Mouse (Mus musculus) embryonic facial prominence, embryonic 14.5 days (tissue): Measurements from ENCODE around the gene Evpl. TPM values are rescaled to one million over a fixed set of nuclear protein-coding genes. Genes with fewer than 3 reads are reported as not detected.
"Not testable (repeated sequence)": the region's sequence is repeated elsewhere in the genome, so short reads cannot be mapped to it uniquely, and the experiment has no call there.

Experiments
- ATAC-seq: fragments of 200-750 bp; cut with Nextera tagmentation; 2 replicates; pipeline ENCODE4 v1.8.0; 2017; ENCODE audit warnings: low read depth, moderate number of reproducible peaks, moderate TSS enrichment
- DNase-seq: peaks from one replicate; pipeline ENCODE4 v3.0.0-alpha.2; 2015; ENCODE audit warnings: low spot score
- H3K27ac ChIP-seq: fragments of 300-500 bp; sonication (generic); replicated peaks from 2 replicates; pipeline ENCODE4 v1.5.1; 2014; ENCODE audit warnings: low read depth, mild to moderate bottlenecking, low read length, moderate library complexity
- H3K27me3 ChIP-seq: fragments of 300-500 bp; sonication (generic); replicated peaks from 2 replicates; pipeline ENCODE4 v1.6.1; 2014; ENCODE audit warnings: low read length; ENCODE audit not compliant: control insufficient read depth, insufficient read depth
- H3K36me3 ChIP-seq: fragments of 300-500 bp; sonication (generic); 2 replicates; pipeline ENCODE4 v1.6.1; 2014; ENCODE audit warnings: low read length, mixed read lengths; ENCODE audit not compliant: control insufficient read depth, insufficient read depth
- H3K4me1 ChIP-seq: fragments of 300-500 bp; sonication (generic); 2 replicates; pipeline ENCODE4 v1.6.1; 2014; ENCODE audit warnings: antibody characterized with exemption, low read length; ENCODE audit not compliant: control insufficient read depth, insufficient read depth
- H3K4me2 ChIP-seq: fragments of 300-500 bp; sonication (generic); 2 replicates; pipeline ENCODE4 v1.6.1; 2014; ENCODE audit warnings: low read depth, mild to moderate bottlenecking, low read length, moderate library complexity, mixed read lengths
- H3K4me3 ChIP-seq: fragments of 300-500 bp; sonication (generic); 2 replicates; pipeline ENCODE4 v1.5.1; 2014; ENCODE audit warnings: low read depth, mild to moderate bottlenecking, low read length
- H3K9ac ChIP-seq: fragments of 300-500 bp; sonication (generic); 2 replicates; pipeline ENCODE4 v1.6.1; 2014; ENCODE audit warnings: low read depth, mild to moderate bottlenecking, low read length, moderate library complexity, mixed read lengths
- H3K9me3 ChIP-seq: fragments of 300-500 bp; sonication (generic); 2 replicates; pipeline ENCODE4 v1.6.1; 2016; ENCODE audit warnings: low read length; ENCODE audit not compliant: control insufficient read depth
- WGBS: fragments of 180-500 bp; shearing (Covaris S2); extraction: QIAGEN DNeasy Blood & Tissue Kit; methylation state at CpG from one replicate; pipeline ENCODE4 v1.1.7; 2014; 5-methylcytosine and 5-hydroxymethylcytosine counted together
- polyA plus RNA-seq: library from polyadenylated mRNA; unstranded; fragments of >200 nt; fragmentation: Nextera tagmentation; extraction: Ambion mirVana; gene quantifications from 2 replicates; pipeline ENCODE4 v1.2.1, GENCODE M21; 2014

Gene Evpl
- polyA plus RNA-seq, 1 experiment from 2014 or later, result 10.1 TPM

- H3K27ac ChIP-seq, ATAC-seq: not testable (repeated sequence)
- WGBS, result 93% methylated on average over 1 of the region's 1 CpGs
Measured at GRCm38 (mm10) chr11:116277184-116277583, 39.3 kb upstream of the Evpl start.

GRCm38 (mm10) chr11:116274045-116274666 lies 36.3 kb upstream of the Evpl start, which contains the start of gene Srp68:
Srp68 (minus strand) TSS chr11:116274217.
- Histone ChIP-seq H3K9me3 (no peaks in the 10 kb centered on the region), H3K27me3 (no peaks in the 10 kb centered on the region), H3K36me3 (peaks cover 23% of the 10 kb centered on the region; the same call in 1 of the 2 replicates), H3K4me3 (peak within 1 kb of the TSS; percentile 67), H3K4me1 (peaks cover 19% of the 10 kb centered on the region), H3K4me2 (peak within 1 kb of the TSS; percentile 66), H3K9ac (peak within 1 kb of the TSS; percentile 84), H3K27ac (peak within 1 kb of the TSS; percentile 82)
- WGBS, result 4% methylated on average over 23 of the region's 32 CpGs
- ATAC-seq, result peak; percentile 99
- DNase-seq, result peak; percentile 98

More at GRCm38 (mm10) chr11:116277184-116277583, 39.3 kb upstream of the Evpl start:
- H3K27me3 ChIP-seq, result peaks cover 26% of the 10 kb centered on the region
- H3K36me3 ChIP-seq, H3K4me2 ChIP-seq, DNase-seq, H3K9ac ChIP-seq, H3K4me3 ChIP-seq, H3K9me3 ChIP-seq: not testable (repeated sequence)
- H3K4me1 ChIP-seq, result peaks cover 21% of the 10 kb centered on the region

GRCm38 (mm10) chr11:116273469-116274044 lies 35.7 kb upstream of the Evpl start:
- Histone ChIP-seq H3K9me3 (no peaks in the 10 kb centered on the region), H3K4me1 (peaks cover 19% of the 10 kb centered on the region), H3K4me3 (peak overlapping the region; percentile 67), H3K9ac (peak overlapping the region; percentile 84), H3K36me3 (peaks cover 28% of the 10 kb centered on the region; the same call in 1 of the 2 replicates), H3K27me3 (no peaks in the 10 kb centered on the region), H3K27ac (peak overlapping the region; percentile 82), H3K4me2 (peak overlapping the region; percentile 66)
- ATAC-seq (peak; percentile 41), DNase-seq (no peak)
- WGBS, result under 1% methylated on average over 32 of the region's 39 CpGs

GRCm38 (mm10) chr11:116272589-116273468 lies 35.0 kb upstream of the Evpl start:
- Histone ChIP-seq H3K36me3 (peaks cover 35% of the 10 kb centered on the region), H3K4me3 (peak overlapping the region; percentile 67), H3K27me3 (no peaks in the 10 kb centered on the region), H3K4me2 (peak overlapping the region; percentile 66), H3K27ac (no peak overlapping the region), H3K9ac (peak overlapping the region; percentile 84), H3K4me1 (peaks cover 19% of the 10 kb centered on the region), H3K9me3 (no peaks in the 10 kb centered on the region)
- WGBS, result 44% methylated on average over 12 of the region's 12 CpGs
- DNase-seq, result no peak
- ATAC-seq, result no peak

GRCm38 (mm10) chr11:116269560-116269959 lies 31.7 kb upstream of the Evpl start:
- Histone ChIP-seq H3K4me1 (peaks cover 15% of the 10 kb centered on the region), H3K9ac (no peak overlapping the region), H3K27ac (no peak overlapping the region), H3K36me3 (peaks cover 67% of the 10 kb centered on the region), H3K9me3 (no peaks in the 10 kb centered on the region), H3K4me3 (no peak overlapping the region), H3K27me3 (no peaks in the 10 kb centered on the region), H3K4me2 (no peak overlapping the region)
- DNase-seq, result peak; percentile 55
- no peak for ATAC-seq
- WGBS, result 89% methylated on average over 8 of the region's 8 CpGs

- Histone ChIP-seq H3K27me3 (no peaks in the 10 kb centered on the region), H3K9me3 (no peaks in the 10 kb centered on the region), H3K4me3 (no peak overlapping the region), H3K27ac (no peak overlapping the region), H3K9ac (no peak overlapping the region), H3K36me3 (peaks cover 79% of the 10 kb centered on the region), H3K4me1 (peaks cover 15% of the 10 kb centered on the region), H3K4me2 (no peak overlapping the region)
- ATAC-seq (no peak), DNase-seq (no peak)
- 90% methylated on average over 6 of the region's 6 CpGs for WGBS
Measured at GRCm38 (mm10) chr11:116268313-116268712, 30.4 kb upstream of the Evpl start.

- no peak overlapping the region for H3K4me3 ChIP-seq
- ATAC-seq, result no peak
- peaks cover 10% of the 10 kb centered on the region for H3K4me1 ChIP-seq
- no peak for DNase-seq
- whole genome bisulfite sequencing, result 77% methylated on average over 8 of the region's 8 CpGs
- H3K9me3 ChIP-seq, result no peaks in the 10 kb centered on the region
- H3K4me2 ChIP-seq, result no peak overlapping the region
- H3K9ac ChIP-seq, result no peak overlapping the region
- no peak overlapping the region for H3K27ac ChIP-seq
- H3K27me3 ChIP-seq, result no peaks in the 10 kb centered on the region
- peaks cover 86% of the 10 kb centered on the region for H3K36me3 ChIP-seq
Measured at GRCm38 (mm10) chr11:116267637-116268036, 29.8 kb upstream of the Evpl start.

- H3K4me3 ChIP-seq, result no peak overlapping the region
- no peaks in the 10 kb centered on the region for H3K4me1 ChIP-seq
- WGBS, result 90% methylated on average over 4 of the region's 4 CpGs
- peaks cover 95% of the 10 kb centered on the region for H3K36me3 ChIP-seq
- ATAC-seq (no peak), DNase-seq (no peak)
- H3K9me3 ChIP-seq, result no peaks in the 10 kb centered on the region
- H3K27me3 ChIP-seq, result no peaks in the 10 kb centered on the region
- no peak overlapping the region for H3K27ac ChIP-seq
- H3K9ac ChIP-seq, result no peak overlapping the region
- no peak overlapping the region for H3K4me2 ChIP-seq
Measured at GRCm38 (mm10) chr11:116265850-116266249, 28.0 kb upstream of the Evpl start.
